Mouse (Mus musculus): Measurements from ENCODE around the gene Ak5. TPM values are rescaled to one million over a fixed set of nuclear protein-coding genes. Genes with fewer than 3 reads are reported as not detected.
"Not testable (repeated sequence)": the region's sequence is repeated elsewhere in the genome, so short reads cannot be mapped to it uniquely, and the experiment has no call there.

Gene Ak5
- total RNA-seq, 2 experiments from 2014 or later, result 0.60 TPM; not detected in 1

- intact Hi-C loops (cut with DNase I), result no loop called here
- no peak for DNase-seq
Measured at GRCm38 (mm10) chr3:152482182-152482581, 186.0 kb downstream of the Ak5 start.

GRCm38 (mm10) chr3:152480336-152480735, 187.8 kb downstream of the Ak5 start:
- intact Hi-C loops (cut with DNase I), result no loop called here
- no peak for DNase-seq

GRCm38 (mm10) chr3:152478599-152479435, 189.3 kb downstream of the Ak5 start:
- intact Hi-C loops (cut with DNase I), result no loop called here
- DNase-seq, result peak; percentile 45 to 58

GRCm38 (mm10) chr3:152477796-152478527, 190.2 kb downstream of the Ak5 start:
- DNase-seq, result peak; percentile 76
- intact Hi-C loops (cut with DNase I), result loop anchor here (1.0 kb wide), 1 partner anchor 83 kb away; the partner anchor contains the start of gene Zzz3

- DNase-seq, result no peak
- intact Hi-C loops (cut with DNase I), result loop anchor here (1.0 kb wide), 1 partner anchor 274 kb away; no protein-coding TSS in a partner anchor
Measured at GRCm38 (mm10) chr3:152475894-152476293, 192.3 kb downstream of the Ak5 start.

- intact Hi-C loops (cut with DNase I), result loop anchor here (1.0 kb wide), 1 partner anchor 275 kb away; no protein-coding TSS in a partner anchor
- no peak for DNase-seq
Measured at GRCm38 (mm10) chr3:152475278-152475669, 192.9 kb downstream of the Ak5 start.

- peak; percentile 62 to 80 for DNase-seq
- intact Hi-C loops (cut with DNase I), result loop anchor here (1.0 kb wide), 1 partner anchor 276 kb away; no protein-coding TSS in a partner anchor
Measured at GRCm38 (mm10) chr3:152474582-152475277, 193.4 kb downstream of the Ak5 start.

- no peak for DNase-seq
- intact Hi-C loops (cut with DNase I), result no loop called here
Measured at GRCm38 (mm10) chr3:152472676-152473075, 195.5 kb downstream of the Ak5 start.

- DNase-seq, result no peak
- intact Hi-C loops (cut with DNase I), result no loop called here
Measured at GRCm38 (mm10) chr3:152470347-152470746, 197.8 kb downstream of the Ak5 start.

- intact Hi-C loops (cut with DNase I), result no loop called here
- DNase-seq, result peak; percentile 36 to 37
Measured at GRCm38 (mm10) chr3:152469423-152470200, 198.5 kb downstream of the Ak5 start.

- intact Hi-C loops (cut with DNase I), result no loop called here
- no peak for DNase-seq
Measured at GRCm38 (mm10) chr3:152468569-152469041, 199.6 kb downstream of the Ak5 start.

GRCm38 (mm10) chr3:152468032-152468431, 200.1 kb downstream of the Ak5 start:
- intact Hi-C loops (cut with DNase I), result no loop called here
- DNase-seq, result no peak

- intact Hi-C loops (cut with DNase I), result no loop called here
- peak in 1 of 2 experiments; percentile 41 for DNase-seq
Measured at GRCm38 (mm10) chr3:152467312-152467711, 200.8 kb downstream of the Ak5 start.

GRCm38 (mm10) chr3:152466849-152467248, 201.3 kb downstream of the Ak5 start:
- DNase-seq, result no peak
- intact Hi-C loops (cut with DNase I), result no loop called here

GRCm38 (mm10) chr3:152465338-152465737, 202.8 kb downstream of the Ak5 start:
- intact Hi-C loops (cut with DNase I), result no loop called here

GRCm38 (mm10) chr3:152464462-152464861, 203.7 kb downstream of the Ak5 start:
- intact Hi-C loops (cut with DNase I), result no loop called here
- DNase-seq, result no peak

More at GRCm38 (mm10) chr3:152465338-152465737, 202.8 kb downstream of the Ak5 start:
- DNase-seq, result no peak

- intact Hi-C loops (cut with DNase I), result no loop called here
- no peak for DNase-seq
Measured at GRCm38 (mm10) chr3:152462900-152463299, 205.3 kb downstream of the Ak5 start.

GRCm38 (mm10) chr3:152462038-152462547, 206.1 kb downstream of the Ak5 start:
- intact Hi-C loops (cut with DNase I), result no loop called here
- no peak for DNase-seq

GRCm38 (mm10) chr3:152460802-152461201, 207.4 kb downstream of the Ak5 start:
- intact Hi-C loops (cut with DNase I), result no loop called here
- no peak for DNase-seq

GRCm38 (mm10) chr3:152458875-152459274, 209.3 kb downstream of the Ak5 start:
- not testable (repeated sequence) for DNase-seq
- intact Hi-C loops (cut with DNase I), result loop anchor here (5.0 kb wide), 1 partner anchor 62 kb away; the partner anchor contains the start of gene Zzz3
